Mouse (Mus musculus): ENCODE results near the gene Pnldc1. TPM values are rescaled to one million over a fixed set of nuclear protein-coding genes. Genes with fewer than 3 reads are reported as not detected.

Pnldc1 gene
- polyA plus RNA-seq, 1 experiment from 2014 or later: 2.8 TPM

DNA sequence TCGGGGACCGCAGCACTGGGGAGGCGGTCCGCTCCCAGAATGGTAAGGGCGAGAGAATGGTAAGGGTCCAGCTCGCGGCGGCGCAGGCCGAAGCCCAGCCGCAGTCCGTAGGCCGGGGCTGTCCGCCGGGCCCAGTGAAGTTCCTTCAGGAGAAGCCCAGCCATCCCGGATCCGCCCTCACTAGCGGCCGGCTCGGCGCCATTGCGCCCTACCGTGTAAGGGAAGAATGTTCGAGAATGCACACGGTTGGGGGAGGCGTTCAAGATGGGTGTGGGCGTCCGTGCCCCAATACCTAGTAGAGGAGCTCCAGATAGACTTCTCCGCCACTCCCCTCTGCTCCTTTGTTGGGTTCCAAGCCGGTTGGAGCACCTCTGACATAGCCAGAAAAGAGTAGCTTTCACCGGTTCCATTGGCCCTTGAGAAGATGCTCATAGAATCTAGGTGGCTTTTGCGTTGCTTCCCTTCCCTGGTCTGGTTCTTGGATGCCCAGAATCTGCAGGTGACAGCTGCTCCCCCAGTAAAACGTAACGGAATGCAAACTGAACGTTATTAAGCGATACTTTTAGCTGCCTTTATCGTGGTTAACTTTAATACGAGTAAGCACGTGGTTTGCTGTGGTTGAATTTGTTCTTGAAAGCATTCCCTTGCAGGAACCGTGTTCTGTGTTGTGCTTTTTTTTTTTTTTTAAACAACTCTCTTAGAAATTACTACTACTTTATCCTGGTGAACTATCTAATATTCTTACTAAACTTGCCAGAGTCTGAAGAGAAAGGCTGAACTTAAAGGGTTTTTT, 6.8 kb upstream of the Pnldc1 start:
- Histone ChIP-seq H3K27ac (replicated peaks; ENCODE audit: low read depth, low read length) (peak overlapping the region; percentile 93), H3K27me3 (replicated peaks; ENCODE audit: control insufficient read depth, insufficient read depth, low read length) (no peaks in the 10 kb centered on the region), H3K9ac (ENCODE audit: low read depth, low read length) (peak overlapping the region; percentile 98), H3K4me2 (ENCODE audit: low read depth, low read length) (peak overlapping the region; percentile 90), H3K36me3 (ENCODE audit: control insufficient read depth, insufficient read depth, low read length) (peaks cover 67% of the 10 kb centered on the region), H3K9me3 (ENCODE audit: control insufficient read depth, low read length) (no peaks in the 10 kb centered on the region), H3K4me3 (ENCODE audit: low read depth, low read length) (peak overlapping the region; percentile 99), H3K4me1 (ENCODE audit: control insufficient read depth, insufficient read depth, low read length) (peaks cover 10% of the 10 kb centered on the region; the same call in 1 of the 2 replicates)
- ATAC-seq (ENCODE audit: low read depth) (peak; percentile 27), DNase-seq (ENCODE audit: low spot score) (peak; percentile 57)
- under 1% methylated on average over 29 of the region's 40 CpGs for WGBS

DNA sequence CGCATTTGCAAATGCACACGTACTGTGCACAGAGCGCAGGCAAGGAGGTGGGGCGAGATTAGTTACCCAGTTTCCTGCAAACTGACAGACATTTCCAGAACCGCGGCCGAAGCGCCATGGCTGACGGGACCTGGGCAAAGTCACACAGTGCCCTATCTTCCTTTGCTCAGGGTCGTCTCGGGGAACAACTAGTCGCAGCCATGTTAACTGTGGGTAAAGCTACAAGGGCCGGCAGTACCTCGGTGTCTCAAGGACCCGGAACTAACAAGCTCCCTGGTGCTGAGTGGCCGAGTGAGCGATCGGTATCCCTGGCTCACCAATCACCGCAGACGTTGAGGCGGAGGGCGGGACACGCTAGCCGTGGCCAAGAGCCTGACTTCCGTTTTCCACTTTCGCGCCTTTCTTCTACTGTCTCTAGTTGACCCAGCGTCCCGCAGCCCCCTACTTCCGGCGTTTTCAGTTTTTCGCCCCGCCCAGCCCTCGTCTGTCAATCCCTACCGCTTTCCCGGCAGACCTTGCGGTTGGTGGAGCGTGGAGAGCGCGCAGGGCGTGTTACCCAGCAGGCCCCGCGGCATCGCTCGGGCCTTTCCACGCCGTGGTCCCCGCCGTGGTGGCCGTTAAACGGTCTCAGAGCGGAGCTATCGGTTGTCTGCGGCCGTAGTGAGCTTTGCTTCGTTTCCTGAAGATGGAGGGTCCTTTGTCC, 6.0 kb upstream of the Pnldc1 start, which contains the start of gene Mrpl18:
TSS of gene Mrpl18 (minus strand) at position 465 of the 703 bp plus-strand sequence.
- DNase-seq (ENCODE audit: low spot score): peak; percentile 100
- Histone ChIP-seq H3K27ac (replicated peaks; ENCODE audit: low read depth, low read length) (peak within 1 kb of the TSS; percentile 93), H3K9me3 (ENCODE audit: control insufficient read depth, low read length) (no peaks in the 10 kb centered on the region), H3K27me3 (replicated peaks; ENCODE audit: control insufficient read depth, insufficient read depth, low read length) (no peaks in the 10 kb centered on the region), H3K9ac (ENCODE audit: low read depth, low read length) (peak within 1 kb of the TSS; percentile 98), H3K4me3 (ENCODE audit: low read depth, low read length) (peak within 1 kb of the TSS; percentile 99), H3K36me3 (ENCODE audit: control insufficient read depth, insufficient read depth, low read length) (peaks cover 66% of the 10 kb centered on the region), H3K4me1 (ENCODE audit: control insufficient read depth, insufficient read depth, low read length) (peaks cover 10% of the 10 kb centered on the region; the same call in 1 of the 2 replicates), H3K4me2 (ENCODE audit: low read depth, low read length) (peak within 1 kb of the TSS; percentile 90)
- WGBS: under 1% methylated on average over 50 of the region's 56 CpGs
- peak; percentile 99 for ATAC-seq (ENCODE audit: low read depth)

DNA sequence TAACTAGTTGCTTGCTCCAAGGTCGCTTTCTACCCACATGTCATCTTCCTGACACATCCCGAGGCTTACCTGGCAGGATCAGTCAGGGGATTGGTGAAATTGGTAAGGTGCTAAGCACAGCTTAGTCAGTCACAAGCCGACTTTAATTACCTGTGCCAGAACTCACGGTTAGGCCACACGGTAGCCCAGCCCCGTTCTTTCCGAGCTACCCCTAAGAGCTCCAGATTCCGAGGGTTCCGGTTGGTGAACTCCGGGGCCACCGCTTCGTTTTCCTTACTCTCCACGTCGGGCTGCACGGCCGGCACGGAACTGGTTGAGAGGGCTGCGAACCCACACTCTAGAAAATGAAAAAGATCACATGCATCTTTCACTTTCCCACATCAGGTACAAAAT, 5.5 kb upstream of the Pnldc1 start, which contains the start of gene Tcp1:
TSS of gene Tcp1 (plus strand) at position 214 of the 393 bp plus-strand sequence.
- no peaks in the 10 kb centered on the region for H3K27me3 ChIP-seq (replicated peaks; ENCODE audit: control insufficient read depth, insufficient read depth, low read length)
- ATAC-seq (ENCODE audit: low read depth): no peak
- no peaks in the 10 kb centered on the region for H3K9me3 ChIP-seq (ENCODE audit: control insufficient read depth, low read length)
- peaks cover 66% of the 10 kb centered on the region for H3K36me3 ChIP-seq (ENCODE audit: control insufficient read depth, insufficient read depth, low read length)
- H3K4me1 ChIP-seq (ENCODE audit: control insufficient read depth, insufficient read depth, low read length): peaks cover 10% of the 10 kb centered on the region; the same call in 1 of the 2 replicates
- H3K9ac ChIP-seq (ENCODE audit: low read depth, low read length): peak within 1 kb of the TSS; percentile 98
- DNase-seq (ENCODE audit: low spot score): no peak
- peak within 1 kb of the TSS; percentile 90 for H3K4me2 ChIP-seq (ENCODE audit: low read depth, low read length)
- H3K4me3 ChIP-seq (ENCODE audit: low read depth, low read length): peak within 1 kb of the TSS; percentile 99
- 2% methylated on average over 18 of the region's 18 CpGs for WGBS
- peak within 1 kb of the TSS; percentile 93 for H3K27ac ChIP-seq (replicated peaks; ENCODE audit: low read depth, low read length)

DNA sequence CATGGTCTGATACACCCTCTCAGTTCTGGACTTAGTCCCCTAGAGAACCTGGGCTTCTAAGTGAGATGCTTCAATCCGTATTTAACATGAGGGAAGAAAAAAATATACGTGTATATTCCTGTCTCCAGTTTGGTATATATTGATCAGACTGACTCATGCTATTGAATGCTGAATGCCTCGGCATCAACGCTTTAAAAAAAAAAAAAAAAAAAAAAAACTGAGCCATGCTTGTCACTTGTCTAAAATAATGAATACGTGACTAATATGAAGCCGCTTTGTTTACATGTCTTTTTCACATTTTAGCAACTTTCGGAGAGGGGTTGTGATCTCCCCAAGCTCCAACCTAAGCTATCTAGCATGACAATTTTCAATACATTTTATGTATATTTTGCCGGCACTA, 361 bp upstream of the Pnldc1 start:
- H3K36me3 ChIP-seq (ENCODE audit: control insufficient read depth, insufficient read depth, low read length): peaks cover 49% of the 10 kb centered on the region
- H3K9ac ChIP-seq (ENCODE audit: low read depth, low read length): no peak overlapping the region
- no peaks in the 10 kb centered on the region for H3K27me3 ChIP-seq (replicated peaks; ENCODE audit: control insufficient read depth, insufficient read depth, low read length)
- peaks cover 7% of the 10 kb centered on the region; the same call in 1 of the 2 replicates for H3K4me1 ChIP-seq (ENCODE audit: control insufficient read depth, insufficient read depth, low read length)
- H3K27ac ChIP-seq (replicated peaks; ENCODE audit: low read depth, low read length): no peak overlapping the region
- DNase-seq (ENCODE audit: low spot score) (no peak), ATAC-seq (ENCODE audit: low read depth) (no peak)
- no peak overlapping the region for H3K4me2 ChIP-seq (ENCODE audit: low read depth, low read length)
- WGBS: 88% methylated on average over 8 of the region's 8 CpGs
- H3K9me3 ChIP-seq (ENCODE audit: control insufficient read depth, low read length): no peaks in the 10 kb centered on the region
- no peak overlapping the region for H3K4me3 ChIP-seq (ENCODE audit: low read depth, low read length)

DNA sequence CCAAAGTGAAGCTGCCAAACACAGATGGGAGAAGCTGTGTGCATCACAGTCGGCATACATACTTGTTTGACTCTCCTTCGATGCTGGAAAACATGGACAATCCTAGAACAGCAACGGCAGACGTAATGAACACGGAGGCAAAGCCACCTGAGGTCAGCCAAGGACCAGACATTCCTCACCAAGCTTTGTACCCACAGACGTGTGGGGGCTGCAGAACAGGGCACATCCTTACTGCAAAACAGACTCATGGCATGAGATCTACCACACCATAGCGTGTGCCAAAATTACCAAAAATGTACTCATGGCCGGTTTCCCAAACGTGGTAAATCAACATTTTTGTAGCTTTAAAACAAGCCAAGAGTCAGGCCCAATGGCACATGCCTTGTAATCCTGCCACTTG, 3.6 kb downstream of the Pnldc1 start:
- no peak for ATAC-seq (ENCODE audit: low read depth)
- H3K36me3 ChIP-seq (ENCODE audit: control insufficient read depth, insufficient read depth, low read length): peaks cover 36% of the 10 kb centered on the region
- H3K4me3 ChIP-seq (ENCODE audit: low read depth, low read length): no peak overlapping the region
- H3K4me2 ChIP-seq (ENCODE audit: low read depth, low read length): no peak overlapping the region
- H3K9me3 ChIP-seq (ENCODE audit: control insufficient read depth, low read length): no peaks in the 10 kb centered on the region
- H3K9ac ChIP-seq (ENCODE audit: low read depth, low read length): no peak overlapping the region
- H3K4me1 ChIP-seq (ENCODE audit: control insufficient read depth, insufficient read depth, low read length): 0 out of 2 replicates have a peak, but pooled peaks cover 5% of the 10 kb centered on the region
- 87% methylated on average over 9 of the region's 9 CpGs for WGBS
- no peak for DNase-seq (ENCODE audit: low spot score)
- H3K27me3 ChIP-seq (replicated peaks; ENCODE audit: control insufficient read depth, insufficient read depth, low read length): no peaks in the 10 kb centered on the region
- H3K27ac ChIP-seq (replicated peaks; ENCODE audit: low read depth, low read length): no peak overlapping the region

DNA sequence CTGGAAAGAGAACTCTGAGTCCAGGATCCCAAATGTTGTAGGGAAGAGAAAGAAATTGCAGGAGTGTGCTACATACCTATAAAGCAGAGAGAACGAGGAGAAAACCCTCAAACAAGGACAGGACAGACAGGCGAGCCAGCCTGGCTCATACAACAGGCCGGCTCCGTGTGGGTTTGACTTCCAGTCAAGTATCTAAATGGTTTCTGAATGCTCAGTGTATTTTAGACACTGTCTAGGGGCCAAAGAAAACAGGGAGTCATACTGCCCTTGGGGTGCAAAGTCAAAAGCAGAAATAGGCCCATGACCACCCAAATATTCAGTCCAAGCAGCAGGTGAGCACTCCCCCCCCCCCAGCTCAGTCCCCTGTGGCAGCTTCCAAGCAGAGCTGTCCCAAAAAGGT, 4.2 kb downstream of the Pnldc1 start:
- ATAC-seq (ENCODE audit: low read depth) (no peak), DNase-seq (ENCODE audit: low spot score) (no peak)
- H3K27me3 ChIP-seq (replicated peaks; ENCODE audit: control insufficient read depth, insufficient read depth, low read length): no peaks in the 10 kb centered on the region
- H3K4me3 ChIP-seq (ENCODE audit: low read depth, low read length): no peak overlapping the region
- peaks cover 31% of the 10 kb centered on the region; the same call in 1 of the 2 replicates for H3K36me3 ChIP-seq (ENCODE audit: control insufficient read depth, insufficient read depth, low read length)
- H3K27ac ChIP-seq (replicated peaks; ENCODE audit: low read depth, low read length): no peak overlapping the region
- H3K9ac ChIP-seq (ENCODE audit: low read depth, low read length): no peak overlapping the region
- WGBS: 64% methylated on average over 4 of the region's 4 CpGs
- H3K4me1 ChIP-seq (ENCODE audit: control insufficient read depth, insufficient read depth, low read length): 0 out of 2 replicates have a peak, but pooled peaks cover 5% of the 10 kb centered on the region
- H3K4me2 ChIP-seq (ENCODE audit: low read depth, low read length): no peak overlapping the region
- H3K9me3 ChIP-seq (ENCODE audit: control insufficient read depth, low read length): no peaks in the 10 kb centered on the region

DNA sequence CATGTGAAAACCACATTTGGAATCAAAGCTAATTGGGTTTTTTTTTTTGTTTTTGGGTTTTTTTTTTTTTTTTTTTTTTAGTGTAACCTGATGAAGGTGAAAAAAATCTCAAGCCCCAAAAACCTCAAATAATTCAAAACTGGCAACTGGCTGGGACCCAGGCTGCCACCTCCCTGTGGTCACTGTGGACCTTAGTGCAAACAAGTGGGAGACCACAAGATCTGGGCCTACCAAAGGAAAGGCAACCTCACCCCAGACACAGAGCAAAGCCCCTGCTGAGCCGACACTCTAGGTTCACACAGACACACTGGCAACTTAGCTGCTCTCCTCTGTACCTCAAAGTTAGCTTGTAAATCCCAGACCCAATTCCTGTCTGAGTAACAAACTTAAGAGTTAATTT, 5.7 kb downstream of the Pnldc1 start:
- H3K27me3 ChIP-seq (replicated peaks; ENCODE audit: control insufficient read depth, insufficient read depth, low read length): no peaks in the 10 kb centered on the region
- no peak overlapping the region for H3K27ac ChIP-seq (replicated peaks; ENCODE audit: low read depth, low read length)
- DNase-seq (ENCODE audit: low spot score) (peak; percentile 51), ATAC-seq (ENCODE audit: low read depth) (no peak)
- 64% methylated on average over 1 of the region's 1 CpGs for WGBS
- 0 out of 2 replicates have a peak, but pooled peaks cover 5% of the 10 kb centered on the region for H3K4me1 ChIP-seq (ENCODE audit: control insufficient read depth, insufficient read depth, low read length)
- no peak overlapping the region for H3K4me3 ChIP-seq (ENCODE audit: low read depth, low read length)
- H3K36me3 ChIP-seq (ENCODE audit: control insufficient read depth, insufficient read depth, low read length): peaks cover 24% of the 10 kb centered on the region; the same call in 1 of the 2 replicates
- H3K4me2 ChIP-seq (ENCODE audit: low read depth, low read length): no peak overlapping the region
- no peaks in the 10 kb centered on the region for H3K9me3 ChIP-seq (ENCODE audit: control insufficient read depth, low read length)
- 0 out of 2 replicates have a peak overlapping the region, but pooled peaks have one; percentile 14 for H3K9ac ChIP-seq (ENCODE audit: low read depth, low read length)
